Mouse (Mus musculus): Measurements from ENCODE around the gene Plaur. TPM values are rescaled to one million over a fixed set of nuclear protein-coding genes. Genes with fewer than 3 reads are reported as not detected.

Gene Plaur
- 1,000 to 10,000 TPM in 1 of 26 experiments, 100 to 1,000 TPM in 12, 10 to 100 TPM in 7, 1 to 10 TPM in 6; 6.4 to 1,039 (median 105) TPM for total RNA-seq (2018; cell fraction: chromatin; rRNA removed)
- 100 to 1,000 TPM in 6 of 26 experiments, 10 to 100 TPM in 10, 1 to 10 TPM in 10; 5.3 to 471 (median 46.9) TPM for total RNA-seq (2018; cell fraction: cytosol; rRNA removed)
- 100 to 1,000 TPM in 11 of 26 experiments, 10 to 100 TPM in 12, 1 to 10 TPM in 3; 5.4 to 740 (median 78.5) TPM for total RNA-seq (2018; cell fraction: nucleus; rRNA removed)
- polyA plus RNA-seq (2018) = 37.1 to 79.3 TPM (median 71.4 TPM) in 3 replicates

GRCm38 (mm10) chr7:24462388-24463319 is at the start of gene Plaur:
Gene Plaur, plus strand, starts transcription at chr7:24462484.
- Histone ChIP-seq H3K27ac (peak within 1 kb of the TSS; percentile 93), H3K79me2 (ENCODE audit: inconsistent target) (peaks cover 45% of the 10 kb centered on the region), H3K36me3 (ENCODE audit: inconsistent target) (0 out of 2 replicates have a peak, but pooled peaks cover 10% of the 10 kb centered on the region), H3K4me3 (ENCODE audit: inconsistent target) (peak within 1 kb of the TSS; percentile 71)
- under 1% methylated on average over 26 of the region's 27 CpGs for WGBS (ENCODE audit: missing documents)

- no peaks in the 10 kb centered on the region for H3K79me2 ChIP-seq (ENCODE audit: inconsistent target)
- no peak overlapping the region for H3K4me3 ChIP-seq (ENCODE audit: inconsistent target)
- H3K36me3 ChIP-seq (ENCODE audit: inconsistent target) = peaks cover 47% of the 10 kb centered on the region
- WGBS (ENCODE audit: missing documents) = 96% methylated on average over 3 of the region's 3 CpGs
- no peak overlapping the region for H3K27ac ChIP-seq
Measured at GRCm38 (mm10) chr7:24413630-24414029, 48.7 kb upstream of the Plaur start.

DNA sequence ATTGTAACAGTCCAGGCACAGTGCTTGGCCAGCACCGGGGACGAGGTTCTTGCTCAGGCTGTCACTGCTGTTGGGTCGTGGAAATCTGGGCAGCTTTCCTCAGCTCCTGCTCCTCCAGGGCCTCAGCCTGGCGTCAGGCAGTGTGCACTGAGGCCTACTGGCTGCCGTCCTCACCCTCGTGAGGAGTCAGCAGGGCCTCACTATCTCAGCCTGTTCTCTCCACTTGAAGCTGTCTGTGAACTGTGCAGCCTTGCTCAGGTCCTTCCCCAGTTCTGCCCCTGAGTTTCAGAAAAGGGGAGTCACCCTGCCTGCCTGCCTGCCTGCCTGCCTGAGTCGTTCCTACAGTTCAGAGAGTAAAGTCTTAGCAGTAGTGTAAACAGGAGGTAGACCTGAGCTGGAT is 47.0 kb upstream of the Plaur start:
- 97% methylated on average over 7 of the region's 7 CpGs for WGBS (ENCODE audit: missing documents)
- no peak overlapping the region for H3K27ac ChIP-seq
- H3K36me3 ChIP-seq (ENCODE audit: inconsistent target) = peaks cover 49% of the 10 kb centered on the region
- H3K4me3 ChIP-seq (ENCODE audit: inconsistent target) = no peak overlapping the region
- H3K79me2 ChIP-seq (ENCODE audit: inconsistent target) = no peaks in the 10 kb centered on the region

- WGBS (ENCODE audit: missing documents) = 95% methylated on average over 8 of the region's 8 CpGs
- H3K27ac ChIP-seq = no peak overlapping the region
Measured at GRCm38 (mm10) chr7:24419579-24419978, 42.7 kb upstream of the Plaur start.

GRCm38 (mm10) chr7:24421648-24422047 is 40.6 kb upstream of the Plaur start:
- Histone ChIP-seq H3K36me3 (ENCODE audit: inconsistent target) (peaks cover 54% of the 10 kb centered on the region), H3K79me2 (ENCODE audit: inconsistent target) (no peaks in the 10 kb centered on the region), H3K4me3 (ENCODE audit: inconsistent target) (no peak overlapping the region), H3K27ac (no peak overlapping the region)
- 96% methylated on average over 7 of the region's 7 CpGs for WGBS (ENCODE audit: missing documents)

More at GRCm38 (mm10) chr7:24419579-24419978, 42.7 kb upstream of the Plaur start:
- Histone ChIP-seq H3K79me2 (ENCODE audit: inconsistent target) (no peaks in the 10 kb centered on the region), H3K36me3 (ENCODE audit: inconsistent target) (peaks cover 69% of the 10 kb centered on the region), H3K4me3 (ENCODE audit: inconsistent target) (no peak overlapping the region)

DNA sequence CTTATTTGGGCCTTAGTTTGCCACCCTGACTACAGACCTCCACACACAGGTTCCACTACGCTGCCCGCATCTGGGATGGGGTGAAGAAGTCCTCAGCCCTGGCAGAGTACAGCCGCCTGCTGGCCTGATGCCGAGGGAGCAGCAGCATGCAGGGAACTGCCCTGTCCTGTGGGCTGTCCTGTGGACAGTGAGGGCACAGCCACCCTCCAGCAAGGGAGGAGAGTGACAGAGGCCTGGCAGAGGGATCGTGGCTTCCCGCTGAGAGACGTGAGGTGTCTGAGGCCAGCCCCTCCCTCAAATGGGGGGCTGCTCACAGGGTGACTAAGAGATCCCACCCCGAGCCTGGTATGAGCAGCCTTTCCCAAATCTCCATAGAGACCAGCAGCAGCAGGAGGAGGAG is 40.0 kb upstream of the Plaur start:
- Histone ChIP-seq H3K36me3 (ENCODE audit: inconsistent target) (peaks cover 50% of the 10 kb centered on the region), H3K4me3 (ENCODE audit: inconsistent target) (no peak overlapping the region), H3K27ac (no peak overlapping the region), H3K79me2 (ENCODE audit: inconsistent target) (no peaks in the 10 kb centered on the region)
- WGBS (ENCODE audit: missing documents) = 97% methylated on average over 7 of the region's 8 CpGs

DNA sequence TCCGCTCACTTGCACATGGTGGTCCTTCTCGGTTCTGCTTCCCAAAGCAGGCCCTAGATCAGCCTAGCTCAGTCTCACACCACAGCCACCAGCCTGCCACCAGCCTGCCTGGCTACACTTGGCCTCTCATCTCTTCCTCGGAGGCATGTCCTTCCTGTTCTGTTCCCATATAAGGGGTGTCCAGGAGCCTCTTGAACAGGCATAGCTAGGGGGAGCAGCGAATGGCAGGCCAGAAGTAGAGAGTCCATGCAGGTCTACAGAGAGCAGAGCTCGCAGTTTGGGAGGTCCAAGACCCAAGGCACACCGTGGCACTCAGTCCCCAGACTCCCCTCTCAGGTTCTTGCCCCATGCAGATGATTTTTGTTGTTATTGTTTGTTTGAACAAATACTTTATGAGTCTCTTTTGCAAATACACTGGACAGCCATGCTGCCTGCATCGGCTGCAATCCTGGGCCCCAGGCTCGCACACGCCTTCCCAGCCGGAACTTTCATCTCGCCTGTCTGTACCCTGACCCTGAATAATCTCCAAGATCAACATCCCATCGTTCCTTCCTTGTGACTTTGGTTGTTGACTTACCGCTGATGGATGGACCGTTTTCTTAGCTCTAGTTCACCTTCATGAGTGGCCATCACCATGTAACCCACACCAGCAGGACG is 39.0 kb upstream of the Plaur start:
- H3K27ac ChIP-seq = no peak overlapping the region
- WGBS (ENCODE audit: missing documents) = 94% methylated on average over 15 of the region's 15 CpGs
- peaks cover 43% of the 10 kb centered on the region for H3K36me3 ChIP-seq (ENCODE audit: inconsistent target)

DNA sequence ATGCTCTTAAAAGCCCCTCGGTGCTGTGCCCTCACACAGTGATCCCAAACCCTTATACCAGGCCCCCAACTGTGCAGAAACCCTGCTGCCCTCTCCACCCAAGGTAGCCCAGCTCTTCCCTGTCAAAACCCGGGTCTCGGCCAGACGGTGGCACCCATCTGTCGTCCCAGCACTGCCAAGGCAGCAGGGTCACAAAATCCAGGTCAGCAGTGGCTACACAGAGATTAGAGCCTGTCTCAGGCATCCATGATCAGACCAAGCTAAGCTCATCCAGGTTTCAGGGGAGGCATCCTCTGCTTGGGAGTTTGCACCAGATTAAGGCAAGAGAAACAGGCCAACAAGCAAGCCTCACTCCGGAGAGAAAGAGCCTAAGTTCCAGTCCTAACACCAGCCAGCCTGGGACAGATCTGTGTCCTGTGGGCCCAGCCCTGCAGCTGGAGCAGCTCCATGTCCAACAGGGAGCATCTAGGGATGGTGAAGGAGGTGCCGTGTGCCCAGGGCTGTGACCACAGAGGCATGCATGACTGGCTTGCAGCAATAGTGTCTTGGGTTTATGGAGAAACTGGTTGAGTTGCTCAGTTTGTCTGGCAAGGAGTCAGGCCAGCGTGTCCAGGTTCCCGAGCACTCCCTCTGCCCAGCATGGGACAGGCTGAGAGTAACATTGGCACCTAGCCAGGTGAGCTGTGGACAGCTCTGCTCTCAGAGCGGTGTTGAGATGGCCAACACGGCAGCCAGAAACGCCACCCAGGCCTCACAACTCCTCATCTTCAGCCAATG is 38.1 kb upstream of the Plaur start:
- Histone ChIP-seq H3K79me2 (ENCODE audit: inconsistent target) (no peaks in the 10 kb centered on the region), H3K4me3 (ENCODE audit: inconsistent target) (no peak overlapping the region), H3K27ac (no peak overlapping the region), H3K36me3 (ENCODE audit: inconsistent target) (peaks cover 40% of the 10 kb centered on the region)
- WGBS (ENCODE audit: missing documents) = 92% methylated on average over 12 of the region's 12 CpGs

More for the DNA sequence above, 39.0 kb upstream of the Plaur start:
- Histone ChIP-seq H3K79me2 (ENCODE audit: inconsistent target) (no peaks in the 10 kb centered on the region), H3K4me3 (ENCODE audit: inconsistent target) (no peak overlapping the region)

DNA sequence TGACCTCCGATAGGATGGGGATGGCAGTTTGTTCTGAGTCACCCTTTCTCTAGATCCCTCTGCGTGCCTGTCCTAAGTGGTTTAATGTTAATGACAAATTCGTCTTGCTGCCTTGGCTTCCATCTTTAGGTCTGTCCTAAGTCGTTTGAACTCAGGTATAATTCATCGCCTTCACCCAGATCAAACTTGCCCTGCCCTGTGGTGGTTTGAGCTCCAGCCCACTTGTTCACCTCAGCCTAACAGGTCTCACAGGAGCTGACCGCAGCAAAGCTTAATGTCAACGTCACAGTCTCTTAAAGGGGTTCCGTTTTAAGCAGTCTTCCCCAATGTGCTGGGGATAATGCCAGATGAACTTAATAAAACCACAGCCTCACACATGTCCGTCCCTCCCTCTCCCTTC is 36.4 kb upstream of the Plaur start:
- H3K27ac ChIP-seq = no peak overlapping the region
- 94% methylated on average over 9 of the region's 9 CpGs for WGBS (ENCODE audit: missing documents)
- H3K36me3 ChIP-seq (ENCODE audit: inconsistent target) = peaks cover 23% of the 10 kb centered on the region
- no peak overlapping the region for H3K4me3 ChIP-seq (ENCODE audit: inconsistent target)
- no peaks in the 10 kb centered on the region for H3K79me2 ChIP-seq (ENCODE audit: inconsistent target)

GRCm38 (mm10) chr7:24427168-24427567 is 35.1 kb upstream of the Plaur start:
- 99% methylated on average over 7 of the region's 8 CpGs for WGBS (ENCODE audit: missing documents)
- no peaks in the 10 kb centered on the region for H3K79me2 ChIP-seq (ENCODE audit: inconsistent target)
- no peak overlapping the region for H3K4me3 ChIP-seq (ENCODE audit: inconsistent target)
- no peak overlapping the region for H3K27ac ChIP-seq
- H3K36me3 ChIP-seq (ENCODE audit: inconsistent target) = peaks cover 11% of the 10 kb centered on the region

- H3K36me3 ChIP-seq (ENCODE audit: inconsistent target) = no peaks in the 10 kb centered on the region
- 93% methylated on average over 5 of the region's 5 CpGs for WGBS (ENCODE audit: missing documents)
- no peak overlapping the region for H3K27ac ChIP-seq
- H3K79me2 ChIP-seq (ENCODE audit: inconsistent target) = no peaks in the 10 kb centered on the region
- no peak overlapping the region for H3K4me3 ChIP-seq (ENCODE audit: inconsistent target)
Measured at GRCm38 (mm10) chr7:24428725-24429124, 33.6 kb upstream of the Plaur start.

DNA sequence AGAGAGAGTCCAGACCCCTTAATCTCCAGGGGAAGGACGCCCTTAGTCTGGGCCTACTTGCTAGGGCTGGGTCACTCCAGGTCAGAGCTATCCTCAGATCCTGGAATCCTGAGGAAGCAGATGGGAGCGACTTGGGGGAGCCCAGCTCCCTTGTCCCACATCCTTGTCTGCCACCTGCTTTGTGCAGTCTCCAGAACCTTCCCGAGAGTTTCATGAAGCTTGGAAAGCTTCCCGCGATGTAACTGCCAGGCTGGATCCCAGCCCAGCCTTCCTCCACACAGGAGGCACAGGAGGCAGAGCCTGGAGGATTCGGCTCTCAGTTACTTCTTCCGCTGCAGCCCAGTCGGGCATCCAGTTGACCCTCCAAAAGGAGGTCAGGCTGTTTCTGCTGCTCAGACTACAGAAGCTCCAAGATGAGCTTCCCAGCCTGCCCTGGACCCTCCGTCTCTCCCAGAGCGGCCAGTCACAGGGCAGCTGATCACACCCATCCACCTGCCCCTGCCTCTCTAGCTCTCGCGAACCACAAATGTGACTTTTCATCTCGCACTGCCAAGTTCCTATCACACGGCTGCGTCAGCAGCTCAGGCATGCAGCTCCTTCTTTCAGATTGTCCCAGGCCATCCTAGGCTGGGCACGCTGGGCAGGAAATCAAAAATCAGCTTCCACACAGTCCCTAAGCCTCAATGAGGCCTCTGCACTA is 32.7 kb upstream of the Plaur start:
- no peaks in the 10 kb centered on the region for H3K36me3 ChIP-seq (ENCODE audit: inconsistent target)
- WGBS (ENCODE audit: missing documents) = 92% methylated on average over 16 of the region's 16 CpGs
- H3K4me3 ChIP-seq (ENCODE audit: inconsistent target) = no peak overlapping the region
- H3K79me2 ChIP-seq (ENCODE audit: inconsistent target) = no peaks in the 10 kb centered on the region
- H3K27ac ChIP-seq = no peak overlapping the region

- Histone ChIP-seq H3K27ac (no peak overlapping the region), H3K4me3 (ENCODE audit: inconsistent target) (no peak overlapping the region), H3K36me3 (ENCODE audit: inconsistent target) (no peaks in the 10 kb centered on the region), H3K79me2 (ENCODE audit: inconsistent target) (no peaks in the 10 kb centered on the region)
- WGBS (ENCODE audit: missing documents) = 85% methylated on average over 8 of the region's 15 CpGs
Measured at GRCm38 (mm10) chr7:24430551-24431345, 31.5 kb upstream of the Plaur start.

Data from macrophage (primary cell).